Mouse (Mus musculus) liver, postnatal 0 days (tissue): ENCODE results near the gene Macrod2. TPM values are rescaled to one million over a fixed set of nuclear protein-coding genes. Genes with fewer than 3 reads are reported as not detected.

ENCODE experiments used
- ATAC-seq: fragments of 200-750 bp; cut with Nextera tagmentation; 2 replicates; pipeline ENCODE4 v1.8.0; 2017; ENCODE audit warnings: mild to moderate bottlenecking, moderate library complexity
- DNase-seq: peaks from one replicate; pipeline ENCODE4 v3.0.0-alpha.2; 2016
- H3K27ac ChIP-seq: fragments of 300-500 bp; sonication (generic); 2 replicates; pipeline ENCODE4 v1.5.1; 2014; ENCODE audit warnings: antibody characterized with exemption, moderate library complexity, mild to moderate bottlenecking, low read depth
- H3K27me3 ChIP-seq: fragments of 300-500 bp; sonication (generic); 2 replicates; pipeline ENCODE4 v1.6.1; 2014; ENCODE audit warnings: low read length, control low read depth, mixed read lengths; ENCODE audit not compliant: insufficient read depth
- H3K36me3 ChIP-seq: fragments of 300-500 bp; sonication (generic); replicated peaks from 2 replicates; pipeline ENCODE4 v1.6.1; 2014; ENCODE audit warnings: mild to moderate bottlenecking, control low read depth, low read length, moderate library complexity, mixed read lengths; ENCODE audit not compliant: insufficient read depth
- H3K4me1 ChIP-seq: fragments of 300-500 bp; sonication (generic); 2 replicates; pipeline ENCODE4 v1.6.1; 2014; ENCODE audit warnings: antibody characterized with exemption, mild to moderate bottlenecking, control low read depth; ENCODE audit not compliant: insufficient read depth
- H3K4me2 ChIP-seq: fragments of 300-500 bp; sonication (generic); 2 replicates; pipeline ENCODE4 v1.6.1; 2014; ENCODE audit warnings: low read depth, mild to moderate bottlenecking, low read length, moderate library complexity, mixed read lengths
- H3K4me3 ChIP-seq: fragments of 300-500 bp; sonication (generic); 2 replicates; pipeline ENCODE4 v1.5.1; 2014; ENCODE audit warnings: low read depth, low read length
- H3K9ac ChIP-seq: fragments of 300-500 bp; sonication (generic); replicated peaks from 2 replicates; pipeline ENCODE4 v1.6.1; 2014; ENCODE audit warnings: mild to moderate bottlenecking, moderate library complexity
- H3K9me3 ChIP-seq: fragments of 300-500 bp; sonication (generic); 2 replicates; pipeline ENCODE4 v1.6.1; 2016; ENCODE audit warnings: mild to moderate bottlenecking, control low read depth, low read length, mixed read lengths
- CTCF ChIP-seq: sonication (generic); IDR thresholded peaks from 2 replicates; pipeline ENCODE4 v1.5.1; 2016; ENCODE audit warnings: antibody characterized with exemption, low read depth
- EP300 ChIP-seq: IDR thresholded peaks from 2 replicates; pipeline ENCODE4 v1.6.1; 2016; ENCODE audit warnings: antibody characterized with exemption, low read depth, mild to moderate bottlenecking
- WGBS: fragments of 180-500 bp; shearing (Covaris S2); extraction: QIAGEN DNeasy Blood & Tissue Kit; methylation state at CpG from one replicate; pipeline ENCODE4 v1.1.7; 2014; ENCODE audit not compliant: insufficient replicate concordance; 5-methylcytosine and 5-hydroxymethylcytosine counted together
- polyA plus RNA-seq: library from polyadenylated mRNA; unstranded; fragments of >200 nt; fragmentation: Nextera tagmentation; extraction: Ambion mirVana; gene quantifications from 2 replicates; pipeline ENCODE4 v1.2.1, GENCODE M21; 2015

The Macrod2 gene
- polyA plus RNA-seq, 1 experiment from 2014 or later = 9.3 TPM

- DNase-seq (no peak), ATAC-seq (no peak)
- no peak overlapping the region for H3K27ac ChIP-seq
- H3K36me3 ChIP-seq = no peaks in the 10 kb centered on the region
- TF ChIP-seq CTCF (no peak), EP300 (no peak)
- H3K9ac ChIP-seq = no peak overlapping the region
- no peak overlapping the region for H3K4me3 ChIP-seq
- no peak overlapping the region for H3K4me2 ChIP-seq
- no peaks in the 10 kb centered on the region for H3K4me1 ChIP-seq
- no peaks in the 10 kb centered on the region for H3K27me3 ChIP-seq
- H3K9me3 ChIP-seq = no peaks in the 10 kb centered on the region
- 64% methylated on average over 6 of the region's 6 CpGs for WGBS
Observed at GRCm38 (mm10) chr2:140911463-140911862, 516.4 kb downstream of the Macrod2 start.

GRCm38 (mm10) chr2:140912179-140912578 lies 517.1 kb downstream of the Macrod2 start:
- Histone ChIP-seq H3K36me3 (no peaks in the 10 kb centered on the region), H3K27ac (no peak overlapping the region), H3K27me3 (no peaks in the 10 kb centered on the region), H3K4me2 (no peak overlapping the region), H3K4me3 (no peak overlapping the region), H3K9ac (no peak overlapping the region), H3K9me3 (no peaks in the 10 kb centered on the region), H3K4me1 (no peaks in the 10 kb centered on the region)
- TF ChIP-seq CTCF (no peak), EP300 (no peak)
- WGBS = 52% methylated on average over 1 of the region's 1 CpGs
- no peak for DNase-seq
- no peak for ATAC-seq

GRCm38 (mm10) chr2:140912931-140913330 lies 517.8 kb downstream of the Macrod2 start:
- no peak for ATAC-seq
- H3K9me3 ChIP-seq = no peaks in the 10 kb centered on the region
- WGBS = 83% methylated on average over 2 of the region's 2 CpGs
- TF ChIP-seq EP300 = no peak
- TF ChIP-seq CTCF = no peak
- no peak overlapping the region for H3K4me2 ChIP-seq
- H3K4me3 ChIP-seq = no peak overlapping the region
- H3K36me3 ChIP-seq = no peaks in the 10 kb centered on the region
- no peaks in the 10 kb centered on the region for H3K27me3 ChIP-seq
- no peak overlapping the region for H3K27ac ChIP-seq
- no peaks in the 10 kb centered on the region for H3K4me1 ChIP-seq
- DNase-seq = no peak
- no peak overlapping the region for H3K9ac ChIP-seq

GRCm38 (mm10) chr2:140913679-140914412 lies 518.7 kb downstream of the Macrod2 start:
- 65% methylated on average over 7 of the region's 7 CpGs for WGBS
- H3K4me2 ChIP-seq = no peak overlapping the region
- H3K9me3 ChIP-seq = no peaks in the 10 kb centered on the region
- H3K36me3 ChIP-seq = no peaks in the 10 kb centered on the region
- no peak overlapping the region for H3K9ac ChIP-seq
- no peaks in the 10 kb centered on the region for H3K4me1 ChIP-seq
- no peak overlapping the region for H3K4me3 ChIP-seq
- ATAC-seq (no peak), DNase-seq (no peak)
- no peak overlapping the region for H3K27ac ChIP-seq
- TF ChIP-seq EP300 (no peak), CTCF (no peak)
- no peaks in the 10 kb centered on the region for H3K27me3 ChIP-seq

- peak; percentile 58 for TF ChIP-seq CTCF
- TF ChIP-seq EP300 = no peak
- DNase-seq (peak; percentile 25), ATAC-seq (no peak)
- Histone ChIP-seq H3K9me3 (no peaks in the 10 kb centered on the region), H3K4me2 (no peak overlapping the region), H3K4me3 (no peak overlapping the region), H3K9ac (no peak overlapping the region), H3K4me1 (no peaks in the 10 kb centered on the region), H3K27me3 (no peaks in the 10 kb centered on the region), H3K27ac (no peak overlapping the region), H3K36me3 (no peaks in the 10 kb centered on the region)
Observed at GRCm38 (mm10) chr2:140926922-140927321, 531.8 kb downstream of the Macrod2 start.

- no peak overlapping the region for H3K27ac ChIP-seq
- no peaks in the 10 kb centered on the region for H3K27me3 ChIP-seq
- H3K9ac ChIP-seq = no peak overlapping the region
- 78% methylated on average over 1 of the region's 1 CpGs for WGBS
- no peak for DNase-seq
- no peak overlapping the region for H3K4me3 ChIP-seq
- no peaks in the 10 kb centered on the region for H3K4me1 ChIP-seq
- no peaks in the 10 kb centered on the region for H3K9me3 ChIP-seq
- ATAC-seq = no peak
- H3K36me3 ChIP-seq = no peaks in the 10 kb centered on the region
- TF ChIP-seq EP300 (no peak), CTCF (no peak)
- no peak overlapping the region for H3K4me2 ChIP-seq
Observed at GRCm38 (mm10) chr2:140934483-140934882, 539.4 kb downstream of the Macrod2 start.
